Mouse (Mus musculus) left cerebral cortex, adult 8-10 months (tissue): ENCODE measurements around the gene Tpp1. TPM values are rescaled to one million over a fixed set of nuclear protein-coding genes. Genes with fewer than 3 reads are reported as not detected.

Experiments used
- DNase-seq, 2 experiments: peaks; one replicate each; pipeline ENCODE4 v3.0.0; 2022; ENCODE audit warnings: low spot score in 2 of 2
- total RNA-seq, 4 experiments: library from RNA; stranded (reverse); gene quantifications; 2 replicates each; pipeline ENCODE4 v1.2.4; 2022

The Tpp1 gene
- 10 to 100 TPM; 62.2 to 81.2 (median 67.1) TPM for total RNA-seq

- DNase-seq = peak; percentile 83 to 95
Observed at GRCm38 (mm10) chr7:105751491-105752433, at the start of gene Tpp1. Gene Tpp1, minus strand, starts transcription at chr7:105752235.

DNA sequence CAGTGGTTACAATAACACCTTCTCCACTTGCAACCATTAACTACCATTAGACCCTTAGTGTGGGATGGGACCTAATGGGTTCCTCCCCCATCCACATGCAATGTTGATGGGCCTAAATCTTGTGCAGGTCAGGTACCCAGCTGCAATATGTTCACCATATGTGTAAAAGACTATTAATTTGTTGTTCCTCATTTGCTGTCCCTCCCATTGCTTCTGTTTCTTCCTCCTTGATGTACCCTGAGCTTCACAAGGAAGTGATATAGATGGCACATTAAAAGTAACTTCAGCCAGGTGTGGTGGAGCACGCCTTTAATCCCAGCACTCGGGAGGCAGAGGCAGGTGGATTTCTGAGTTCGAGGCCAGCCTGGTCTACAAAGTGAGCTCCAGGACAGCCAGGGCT is 44.9 kb upstream of the Tpp1 start:
- no peak for DNase-seq

- no peak for DNase-seq
Observed at GRCm38 (mm10) chr7:105795759-105796366, 43.8 kb upstream of the Tpp1 start.

DNA sequence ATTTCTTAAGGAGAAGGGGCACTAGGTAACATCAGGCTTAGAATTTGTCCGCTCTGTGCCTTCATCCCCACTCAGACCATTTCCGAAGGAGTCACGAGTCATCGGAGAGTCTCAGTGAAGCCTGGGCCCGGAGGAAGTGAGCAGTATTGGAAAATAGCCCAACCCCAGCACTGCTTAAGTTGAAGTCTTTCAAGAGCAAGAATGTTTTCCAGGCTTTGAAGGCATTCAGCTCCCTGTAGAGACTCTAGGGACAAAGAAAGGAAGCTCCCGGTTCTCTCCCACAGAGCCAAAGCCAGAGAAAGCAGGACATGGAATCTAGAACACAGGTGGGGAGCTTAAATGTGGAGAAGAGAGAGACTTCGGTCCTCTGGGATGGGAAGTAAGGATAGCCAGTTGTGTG is 41.7 kb upstream of the Tpp1 start:
- no peak for DNase-seq

DNA sequence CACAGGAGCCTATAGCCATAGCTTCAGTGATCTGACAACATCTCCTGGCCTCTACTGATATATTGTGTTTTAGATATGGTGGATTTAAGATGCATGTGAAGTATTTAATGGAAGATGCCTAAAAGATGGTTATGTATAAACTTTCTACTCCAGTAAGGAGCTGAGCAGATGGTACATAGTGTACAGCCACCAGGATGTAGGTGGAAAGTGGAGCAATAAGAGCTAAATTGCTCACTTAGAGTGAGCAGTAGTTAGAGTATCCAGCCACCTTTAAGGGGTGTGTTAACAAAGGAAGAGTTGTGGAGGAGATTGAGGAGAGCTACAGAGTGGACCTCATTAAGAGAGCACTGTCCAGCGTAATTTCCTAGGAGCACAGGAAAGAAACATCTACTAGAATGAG is 39.1 kb upstream of the Tpp1 start:
- DNase-seq = no peak

DNA sequence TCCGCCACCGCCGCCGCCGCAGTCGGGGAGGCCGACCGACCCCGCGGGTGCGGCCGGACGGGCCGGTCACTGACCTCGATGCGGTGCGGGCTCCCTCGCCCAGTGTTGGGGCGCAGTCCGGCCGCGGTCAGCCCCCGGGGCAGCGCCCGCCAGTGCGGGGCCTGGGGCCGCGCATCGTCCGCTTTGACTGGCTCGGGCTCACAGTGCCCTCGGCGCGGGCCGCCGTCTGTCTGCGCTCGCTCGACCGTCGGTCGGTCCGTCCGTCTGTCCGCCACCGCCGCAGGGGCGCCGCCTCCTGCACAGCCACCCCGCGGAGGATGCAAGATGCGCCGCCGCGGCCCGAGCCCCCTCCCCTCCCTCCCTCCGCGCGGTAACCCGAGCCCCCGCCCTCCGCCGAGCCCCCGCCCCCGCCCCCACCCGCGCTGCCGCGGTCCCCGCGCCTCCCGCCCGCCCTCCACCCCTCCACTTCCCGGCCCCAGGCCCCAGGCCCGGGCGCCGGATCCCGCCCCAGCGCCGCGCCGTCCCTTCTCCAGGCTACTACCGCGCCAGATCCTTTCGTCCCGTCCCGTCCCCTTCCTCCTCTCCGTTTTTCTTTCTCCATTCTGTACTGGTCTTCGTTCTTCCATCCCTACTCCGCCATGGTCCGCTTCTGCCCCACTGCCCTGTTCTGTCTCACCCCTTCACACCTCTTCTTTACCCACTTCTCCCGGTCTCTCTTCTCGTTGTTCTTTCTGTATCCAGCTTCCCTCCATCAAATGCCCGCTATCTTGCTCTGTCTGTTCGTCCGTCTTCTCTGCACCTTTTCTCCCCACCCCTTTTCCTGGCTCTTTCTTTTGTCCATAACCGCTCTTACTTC is 35.5 kb upstream of the Tpp1 start, which contains the start of gene Dchs1:
TSS of gene Dchs1 (minus strand) at position 370 of the 856 bp plus-strand sequence.
- DNase-seq = no peak

- no peak for DNase-seq
Observed at GRCm38 (mm10) chr7:105786506-105787284, 34.7 kb upstream of the Tpp1 start.

DNA sequence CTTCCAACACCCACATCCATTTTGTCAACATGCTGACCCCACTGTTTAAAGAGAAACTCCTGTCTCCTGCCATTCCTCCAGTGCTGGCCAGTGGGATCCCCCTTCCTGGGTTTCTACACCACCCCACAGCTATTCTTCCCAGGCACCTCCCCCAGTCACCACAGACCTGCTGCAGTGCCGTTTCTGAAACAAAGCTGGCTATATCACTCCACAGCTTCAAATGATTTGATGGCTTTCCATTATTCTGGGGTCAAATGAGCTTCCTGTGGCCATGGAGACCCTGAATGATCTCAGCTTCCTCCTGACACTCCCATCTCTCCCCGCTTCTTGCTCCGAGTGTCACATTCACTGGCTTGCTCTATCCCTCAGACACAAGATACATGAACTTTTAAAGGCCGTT is 32.5 kb upstream of the Tpp1 start:
- DNase-seq = no peak

GRCm38 (mm10) chr7:105783861-105784260 is 31.8 kb upstream of the Tpp1 start:
- no peak for DNase-seq

DNA sequence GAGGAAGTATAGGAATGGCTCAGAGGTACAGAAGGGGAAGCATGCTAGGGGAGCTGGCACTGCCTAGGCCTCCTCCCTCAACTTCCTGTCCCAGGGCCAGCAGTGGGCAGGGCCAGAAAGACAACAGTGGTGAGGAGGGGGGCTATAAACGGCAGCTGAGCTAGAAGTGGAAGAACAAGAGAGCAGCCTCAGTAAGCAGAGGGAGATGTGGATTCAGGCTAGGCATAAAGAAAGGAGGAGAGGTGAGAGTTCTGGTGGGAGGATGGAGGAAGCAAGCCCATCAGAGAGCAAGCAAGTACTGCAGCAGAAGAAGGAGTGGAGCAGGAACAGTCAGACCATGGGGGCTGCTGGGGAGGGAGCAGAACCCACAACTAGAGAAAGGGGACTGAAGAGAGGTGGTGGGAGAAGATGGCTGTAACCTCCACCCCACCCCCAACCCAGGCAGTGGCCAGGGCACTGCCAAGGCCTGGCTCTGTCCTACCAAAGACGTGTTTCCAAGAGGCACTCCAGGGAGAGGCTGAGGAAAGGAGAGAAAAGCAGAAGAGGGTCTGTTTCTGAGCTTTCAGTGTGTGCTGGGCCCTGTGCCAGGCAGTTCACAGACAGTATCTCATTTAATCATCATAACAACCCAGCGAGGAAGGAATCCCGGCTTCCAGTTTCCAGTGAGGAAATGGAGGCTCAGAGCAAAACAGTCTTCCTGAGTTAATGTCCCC is 26.7 kb upstream of the Tpp1 start:
- DNase-seq = no peak

- DNase-seq = no peak
Observed at GRCm38 (mm10) chr7:105777797-105778552, 25.9 kb upstream of the Tpp1 start.

- no peak for DNase-seq
Observed at GRCm38 (mm10) chr7:105777316-105777715, 25.3 kb upstream of the Tpp1 start.

GRCm38 (mm10) chr7:105776026-105776425 is 24.0 kb upstream of the Tpp1 start:
- DNase-seq = no peak

GRCm38 (mm10) chr7:105774661-105775060 is 22.6 kb upstream of the Tpp1 start:
- DNase-seq = no peak

DNA sequence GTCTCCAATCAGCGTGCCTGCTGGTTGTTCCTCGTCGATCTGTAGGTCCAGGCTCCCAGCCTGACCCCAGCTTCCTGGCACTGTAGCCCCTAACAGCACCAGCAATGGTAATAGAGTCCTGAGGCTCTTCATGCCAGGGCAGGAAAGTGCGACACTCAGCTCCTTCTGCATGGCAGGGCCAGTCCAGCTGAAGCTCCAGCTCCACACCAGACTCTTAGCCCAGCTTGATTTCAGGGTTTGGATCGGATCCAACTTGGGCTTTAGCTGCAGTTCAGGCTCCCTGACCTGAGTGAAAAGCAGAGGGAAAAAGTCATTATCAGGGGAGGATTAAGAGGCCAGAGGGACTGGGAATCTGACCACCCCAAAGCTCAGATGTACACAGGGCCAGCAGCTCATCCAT is 21.0 kb upstream of the Tpp1 start:
- no peak for DNase-seq

- no peak for DNase-seq
Observed at GRCm38 (mm10) chr7:105772331-105772730, 20.3 kb upstream of the Tpp1 start.

GRCm38 (mm10) chr7:105769959-105770358 is 17.9 kb upstream of the Tpp1 start:
- DNase-seq = no peak

DNA sequence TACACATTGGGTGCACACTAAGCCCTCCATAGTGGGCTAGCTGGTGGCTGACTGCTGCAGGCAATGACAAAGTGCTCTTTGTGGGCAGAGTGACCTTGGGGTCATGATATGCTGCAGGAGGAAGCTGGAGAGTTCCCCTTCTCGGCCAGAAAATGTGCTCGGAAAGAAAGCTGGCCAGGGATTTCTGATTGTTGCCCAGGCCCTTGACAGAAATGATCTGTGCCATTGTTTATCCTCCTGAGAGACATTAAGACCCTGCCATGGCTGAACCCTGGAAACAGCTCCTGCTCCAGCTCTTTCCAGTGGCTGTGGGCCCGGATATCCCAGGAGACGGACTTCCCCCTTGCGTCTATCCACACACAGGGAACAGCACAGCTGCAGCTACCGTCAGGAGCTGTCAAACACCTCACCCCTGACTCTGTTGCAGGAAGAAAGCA is 15.7 kb upstream of the Tpp1 start:
- no peak for DNase-seq

GRCm38 (mm10) chr7:105764331-105764730 is 12.3 kb upstream of the Tpp1 start:
- no peak for DNase-seq
